Mouse (Mus musculus) mammary gland, adult 2 months (tissue): Measurements from ENCODE around the gene Exoc6b. TPM values are rescaled to one million over a fixed set of nuclear protein-coding genes. Genes with fewer than 3 reads are reported as not detected.

ENCODE experiments used
- polyA plus RNA-seq: library from polyadenylated mRNA; depleted of rRNA; stranded (reverse); fragments of >200 nt; gene quantifications from 2 replicates; pipeline ENCODE4 v1.2.3, GENCODE M21; 2012; ENCODE audit warnings: low replicate concordance; rRNA removed

Exoc6b gene
- 5.9 and 11.1 TPM in 2 replicates for polyA plus RNA-seq

DNA sequence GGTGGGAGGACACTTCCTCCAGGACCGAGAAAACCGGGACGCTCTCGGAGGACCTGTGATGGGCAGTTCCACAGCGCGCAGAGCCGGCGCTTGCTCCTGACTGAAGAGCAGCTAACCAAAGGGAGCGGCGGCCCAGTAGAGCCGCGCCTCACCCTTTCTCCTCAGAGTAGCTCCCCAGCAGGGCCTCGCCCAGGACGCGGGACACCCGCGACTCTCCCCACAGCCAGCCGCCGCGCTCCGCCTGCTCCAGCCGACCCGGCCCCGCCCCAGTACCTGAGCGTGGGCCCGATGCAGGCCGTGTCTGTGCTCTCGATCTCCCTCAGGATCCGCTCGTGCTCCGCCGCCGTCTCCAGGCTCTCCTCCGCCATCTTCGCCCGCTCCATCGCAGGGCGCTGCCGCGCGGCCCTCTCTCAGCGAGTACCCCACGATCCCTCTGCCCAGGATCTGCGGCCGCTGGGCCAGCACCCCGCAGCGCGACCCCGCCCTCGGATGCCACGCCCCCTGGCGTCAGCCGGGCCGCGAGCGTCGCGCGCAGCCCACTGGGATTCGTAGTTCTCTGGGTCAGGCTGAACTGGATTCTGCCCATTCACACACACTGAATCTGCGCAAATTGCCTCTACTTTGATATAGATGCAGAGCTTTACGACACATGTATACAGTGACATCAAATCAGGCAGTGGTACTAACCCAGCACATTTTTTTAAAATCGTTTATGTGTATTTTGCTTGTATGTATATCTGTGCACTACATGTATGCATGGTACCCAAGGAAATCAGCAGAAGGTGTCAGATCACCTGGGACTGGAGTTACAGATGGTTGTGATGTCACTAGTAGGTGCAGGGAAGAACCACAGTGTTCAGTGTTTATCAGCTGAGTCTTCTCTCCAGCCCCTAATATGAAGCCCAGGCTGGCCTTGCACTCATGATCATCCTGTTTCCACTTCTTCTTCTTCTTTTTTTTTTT is at the start of gene Exoc6b:
TSS of gene Exoc6b (minus strand) at position 491 of the 963 bp plus-strand sequence.

DNA sequence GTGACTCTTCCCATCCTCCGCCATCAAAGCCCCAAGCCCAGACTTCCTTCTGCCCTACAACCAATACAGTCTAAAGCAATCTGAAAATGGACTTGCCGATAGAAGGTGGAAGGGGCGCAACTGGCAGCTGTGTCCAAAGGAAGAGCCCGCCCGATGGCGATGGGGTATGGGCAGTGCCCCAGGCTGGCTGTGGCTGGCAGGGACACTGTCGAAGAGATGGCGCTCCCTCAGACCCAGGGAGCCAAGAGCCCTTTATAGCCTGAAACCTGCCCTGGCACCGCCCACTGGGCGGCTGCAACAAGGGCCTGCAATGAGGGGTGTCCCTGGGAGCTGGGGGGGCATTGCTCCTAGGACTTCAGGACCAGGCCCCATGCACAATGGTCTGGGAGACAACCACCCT is 475.6 kb downstream of the Exoc6b start, which contains the start of gene Cyp26b1:
TSS of gene Cyp26b1 (minus strand) at position 216 of the 400 bp plus-strand sequence.

Other genes with a start within 250 kb of the Exoc6b start
- 13.6 and 24.8 TPM in 2 replicates for gene Spr, start 68.3 kb upstream of the Exoc6b start, polyA plus RNA-seq
- not detected in 2 replicates for gene Emx1, start 117.9 kb upstream of the Exoc6b start, polyA plus RNA-seq